Mouse (Mus musculus): Measurements from ENCODE around the gene Jaml. TPM values are rescaled to one million over a fixed set of nuclear protein-coding genes. Genes with fewer than 3 reads are reported as not detected.
A peak's percentile ranks its signal among the peaks of the same experiment; 100 is the strongest.

The Jaml gene
- total RNA-seq, 2 experiments from 2014 or later = 3.3 to 6.8 TPM

DNA sequence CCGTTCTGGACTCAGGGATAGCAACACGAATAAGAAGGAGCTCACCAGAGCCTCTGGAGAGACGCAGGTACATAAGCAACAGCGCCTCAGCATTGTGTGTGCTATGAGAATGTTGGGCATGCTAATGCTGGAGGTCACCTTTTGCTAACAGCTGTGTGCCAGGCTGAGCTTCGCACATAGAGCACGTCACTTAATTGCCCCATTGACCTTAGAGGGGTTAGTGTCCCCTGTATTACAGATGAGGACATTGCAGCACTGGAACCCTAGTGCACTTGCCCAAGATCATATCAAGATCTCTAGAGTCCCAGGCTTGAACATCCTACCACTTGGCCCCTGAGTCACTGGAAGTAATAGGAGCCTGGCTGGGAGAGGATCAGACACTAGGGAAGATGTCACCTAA, 41.6 kb downstream of the Jaml start:
- no peak for DNase-seq (ENCODE audit: low spot score in 2 of 2)

GRCm38 (mm10) chr9:45121001-45121400, 42.0 kb downstream of the Jaml start:
- DNase-seq (ENCODE audit: low spot score in 2 of 2) = no peak

- DNase-seq (ENCODE audit: low spot score in 2 of 2) = peak; percentile 65 to 66
Observed at GRCm38 (mm10) chr9:45121769-45122168, 42.8 kb downstream of the Jaml start.

- no peak for DNase-seq (ENCODE audit: low spot score in 2 of 2)
Observed at GRCm38 (mm10) chr9:45122209-45122761, 43.3 kb downstream of the Jaml start.

GRCm38 (mm10) chr9:45125211-45125610, 46.2 kb downstream of the Jaml start:
- DNase-seq (ENCODE audit: low spot score in 2 of 2) = no peak

DNA sequence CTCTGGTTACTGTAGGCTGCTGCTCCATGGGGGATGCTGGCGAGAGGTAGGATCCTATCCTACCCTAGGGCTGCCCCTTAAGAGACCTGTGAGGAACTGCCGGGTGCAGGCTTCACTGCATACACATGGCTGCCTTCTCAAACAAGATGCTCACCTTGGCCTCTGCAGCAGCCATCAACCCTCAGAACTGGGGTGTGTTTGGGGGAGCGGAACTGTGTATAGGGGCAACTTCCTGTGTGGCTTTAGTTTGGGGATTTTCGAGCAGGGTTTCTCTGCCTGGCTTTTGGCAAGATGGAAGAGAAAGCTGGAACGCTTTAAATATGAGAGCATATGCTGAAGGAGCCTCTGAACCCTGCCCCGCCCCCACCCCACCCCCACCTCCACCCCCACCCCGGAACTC, 48.0 kb downstream of the Jaml start:
- DNase-seq (ENCODE audit: low spot score in 2 of 2) = no peak

- DNase-seq (ENCODE audit: low spot score in 2 of 2) = no peak
Observed at GRCm38 (mm10) chr9:45130119-45130518, 51.1 kb downstream of the Jaml start.

DNA sequence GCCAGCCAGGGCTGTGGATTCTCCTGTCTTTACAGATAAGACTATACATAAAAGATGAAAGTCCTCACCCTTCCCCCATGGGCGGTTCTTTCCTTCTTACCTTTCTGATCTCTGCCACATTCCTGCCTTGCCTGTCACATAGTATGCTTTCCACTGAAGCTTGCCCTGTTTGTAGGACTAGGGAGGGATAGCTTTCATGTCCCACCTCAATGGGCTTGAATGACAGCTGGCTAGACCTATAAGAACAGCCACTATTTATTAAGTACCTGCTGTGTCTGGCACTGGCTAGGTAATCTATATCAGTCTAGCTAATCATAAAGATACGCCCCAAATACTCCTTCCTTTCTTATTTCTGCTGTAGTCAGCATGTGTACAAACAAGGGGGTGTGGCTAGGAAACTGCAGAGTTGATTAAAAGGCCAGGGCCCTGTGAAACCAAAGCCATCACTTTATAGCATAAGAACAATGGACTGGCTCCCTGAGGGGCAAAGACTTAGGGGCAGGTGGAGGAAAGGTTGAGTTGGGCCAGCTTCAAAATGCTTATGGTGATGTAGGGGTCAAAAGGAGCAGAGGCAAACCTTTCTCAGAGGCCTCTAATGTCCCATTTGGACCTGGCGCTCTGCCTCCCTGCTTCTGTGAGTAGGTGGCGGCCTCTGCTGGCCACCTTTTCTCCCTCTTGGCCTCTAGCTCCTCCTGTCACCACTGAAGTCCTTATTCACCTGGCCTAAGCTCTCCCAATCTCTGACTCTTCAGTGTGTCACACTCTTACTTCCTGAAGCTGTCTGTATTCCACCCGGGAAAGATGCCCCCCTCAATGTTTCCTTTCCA, 54.7 kb downstream of the Jaml start:
- peak; percentile 36 to 53 for DNase-seq (ENCODE audit: low spot score in 2 of 2)

GRCm38 (mm10) chr9:45136442-45137169, 57.6 kb downstream of the Jaml start:
- no peak for DNase-seq (ENCODE audit: low spot score in 2 of 2)

DNA sequence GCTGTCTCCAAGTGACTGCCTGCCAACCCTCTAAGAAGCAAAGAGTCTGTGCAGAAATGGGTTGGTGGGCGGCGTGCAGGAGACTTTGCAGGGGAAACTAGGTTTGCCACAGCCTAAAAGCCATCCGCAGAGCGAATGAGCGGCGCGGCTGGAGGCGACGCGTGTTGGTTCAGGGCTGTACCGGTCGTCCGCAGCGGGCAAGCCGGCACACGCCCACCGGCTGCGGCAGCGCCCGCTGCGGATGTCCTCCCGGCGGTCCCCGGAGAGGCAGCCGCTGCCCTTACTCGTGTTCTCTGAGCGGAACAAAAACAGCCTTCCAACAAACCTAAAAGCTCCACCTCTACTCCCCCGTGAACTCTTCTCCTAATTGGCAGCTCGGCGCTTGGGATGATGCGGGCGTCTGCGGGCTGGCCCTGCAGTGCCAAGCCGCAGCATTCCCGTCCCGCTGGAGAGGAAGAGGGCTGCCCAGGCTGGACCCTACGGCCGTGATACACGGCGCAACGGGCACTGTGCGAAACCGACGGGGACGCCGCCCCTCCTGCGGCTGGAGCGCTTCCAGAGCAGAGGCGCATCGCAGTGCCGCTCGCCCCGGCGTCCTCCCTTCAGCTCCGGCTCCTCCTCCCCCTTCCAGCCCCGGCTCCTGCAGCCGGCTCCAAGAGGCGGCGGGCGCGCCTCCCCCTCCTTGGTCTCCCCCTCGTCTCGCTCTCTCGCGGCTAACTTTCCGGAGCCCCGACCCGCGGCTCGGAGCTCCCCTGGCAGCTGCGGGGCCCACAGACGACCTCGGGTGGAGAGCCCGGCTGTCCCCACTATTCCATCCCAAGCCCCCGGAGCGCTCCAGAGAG, 59.4 kb downstream of the Jaml start, which contains the start of gene Scn4b:
Gene Scn4b (plus strand): TSS at position 205 of the 842 bp plus-strand sequence.
- DNase-seq (ENCODE audit: low spot score in 2 of 2) = peak; percentile 19 to 41

GRCm38 (mm10) chr9:45139082-45139481, 60.1 kb downstream of the Jaml start:
- DNase-seq (ENCODE audit: low spot score in 2 of 2) = no peak

DNA sequence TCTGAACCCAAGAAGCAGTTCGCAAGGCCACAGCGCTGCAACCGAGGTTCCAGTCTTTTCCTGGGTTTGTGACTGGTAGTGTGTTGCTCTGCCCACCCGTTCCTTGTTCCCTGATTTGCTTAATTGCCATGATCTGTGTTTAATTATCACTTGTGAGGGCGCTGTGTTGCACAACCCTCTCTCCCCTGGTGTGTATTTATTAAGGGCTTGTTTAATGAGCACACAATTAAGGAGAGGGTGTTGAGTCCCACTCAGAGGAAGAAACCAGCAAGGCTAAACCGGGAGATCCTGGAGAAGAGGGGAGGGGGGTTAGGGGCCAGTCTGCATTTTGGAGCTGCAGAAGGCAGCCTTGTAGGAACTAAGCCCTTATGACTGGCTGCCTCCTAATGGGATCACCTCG, 62.0 kb downstream of the Jaml start:
- no peak for DNase-seq (ENCODE audit: low spot score in 2 of 2)

DNA sequence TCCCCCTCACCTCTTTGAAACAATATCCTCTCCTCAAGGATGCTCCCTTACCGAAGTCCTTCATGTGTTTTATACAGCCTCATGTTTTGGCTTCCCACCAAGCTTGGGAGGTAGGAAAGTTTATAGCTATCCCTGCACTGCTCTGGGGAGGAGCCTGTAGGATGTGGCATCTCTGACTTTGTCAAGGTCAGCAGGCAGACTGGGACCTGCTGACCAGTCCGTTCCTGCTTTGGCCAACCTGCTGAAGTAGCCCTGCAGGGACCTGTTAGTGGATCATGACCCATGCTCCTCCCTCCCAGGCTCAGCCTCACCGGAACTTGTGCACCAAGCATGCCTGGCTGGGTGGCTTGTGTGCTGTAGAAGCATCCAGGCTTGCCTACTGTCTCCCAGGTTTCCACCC, 63.7 kb downstream of the Jaml start:
- no peak for DNase-seq (ENCODE audit: low spot score in 2 of 2)

DNA sequence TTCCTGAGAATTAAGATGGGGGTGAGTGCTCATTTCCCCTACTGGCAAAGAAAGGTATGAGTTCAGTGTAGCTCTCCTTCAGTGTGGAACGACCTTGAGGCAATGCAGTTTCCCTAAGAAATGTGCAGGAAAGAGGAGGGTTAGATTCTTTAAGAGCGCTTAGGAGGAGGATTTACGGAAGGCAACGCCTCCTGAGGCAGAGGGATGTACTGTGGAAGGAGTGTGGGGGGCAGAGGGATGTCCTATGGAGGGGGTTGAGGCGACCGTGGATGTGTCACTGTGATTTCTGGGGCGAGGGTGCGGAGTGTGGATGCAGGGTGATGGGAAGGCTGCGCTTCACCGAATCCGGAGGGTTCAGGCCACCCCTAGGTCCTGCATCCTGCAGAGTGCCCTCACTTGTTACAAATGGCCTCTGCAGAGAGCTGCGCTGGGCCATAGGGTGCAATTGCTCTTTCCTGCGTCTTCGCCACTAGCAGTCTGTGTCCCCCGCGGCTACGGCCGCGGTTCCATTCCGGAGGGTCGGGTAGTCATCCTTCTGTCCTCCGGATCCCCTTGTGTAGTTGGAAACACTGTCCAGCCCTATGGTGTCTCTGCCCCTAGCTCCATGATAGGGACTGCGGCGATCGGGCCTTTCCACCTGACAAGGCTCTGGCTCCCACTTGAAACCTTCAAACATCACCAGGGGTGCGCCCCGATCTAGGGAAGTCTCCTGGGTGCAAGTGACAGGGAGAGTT, 66.7 kb downstream of the Jaml start:
- peak in 1 of 2 experiments; percentile 8 for DNase-seq (ENCODE audit: low spot score in 2 of 2)

- DNase-seq (ENCODE audit: low spot score in 2 of 2) = peak; percentile 52 to 68
Observed at GRCm38 (mm10) chr9:45146267-45146597, 67.2 kb downstream of the Jaml start.

DNA sequence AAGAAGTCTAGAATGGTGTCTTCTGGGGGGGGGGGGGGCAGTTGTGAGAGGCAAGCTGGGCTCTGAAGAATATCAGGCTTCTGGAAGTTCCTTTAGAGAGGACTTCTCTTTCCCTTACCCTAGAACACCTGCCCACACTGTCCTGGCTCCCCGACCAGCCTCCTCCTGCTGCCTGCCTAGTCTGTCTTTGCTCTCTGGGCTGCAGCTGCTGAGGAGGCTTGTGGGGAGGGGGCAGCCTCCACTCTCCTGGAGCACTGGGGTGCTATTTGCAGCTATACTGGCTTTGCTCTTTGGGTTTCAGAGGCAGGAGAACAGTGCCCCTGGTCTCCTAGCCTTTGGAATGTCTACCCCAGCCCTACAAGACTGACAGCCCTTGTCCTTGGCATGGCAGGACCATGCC, 72.0 kb downstream of the Jaml start:
- no peak for DNase-seq (ENCODE audit: low spot score in 2 of 2)

- no peak for DNase-seq (ENCODE audit: low spot score in 2 of 2)
Observed at GRCm38 (mm10) chr9:45153361-45153760, 74.4 kb downstream of the Jaml start.
